Mouse (Mus musculus) myocyte (in vitro differentiated cells): ENCODE results near the gene Snapc3.

ENCODE experiments used
- CEBPB ChIP-seq: IDR thresholded peaks from 2 replicates; pipeline ENCODE4 v1.6.1; 2011; ENCODE audit warnings: mild to moderate bottlenecking, moderate library complexity; ENCODE audit not compliant: poor library complexity, insufficient read depth, severe bottlenecking
- E2F4 ChIP-seq: IDR thresholded peaks from one replicate; pipeline ENCODE4 v1.6.1; 2011; ENCODE audit warnings: mild to moderate bottlenecking, control low read depth, moderate library complexity; ENCODE audit not compliant: insufficient read depth
- MAX ChIP-seq: IDR thresholded peaks from one replicate; pipeline ENCODE4 v1.6.1; 2011; ENCODE audit warnings: low read depth, mild to moderate bottlenecking, control low read depth
- MYOD1 ChIP-seq, 3 experiments: IDR thresholded peaks; one replicate each; pipeline ENCODE4 v1.6.1; 2011; ENCODE audit warnings: control low read depth in 2 of 3, low read depth in 2 of 3, mild to moderate bottlenecking in 2 of 3, moderate library complexity in 1 of 3; ENCODE audit not compliant: insufficient read length in 2 of 3, control insufficient read depth in 1 of 3
- MYOG ChIP-seq, 3 experiments: IDR thresholded peaks; one replicate each; pipeline ENCODE4 v1.6.1; 2011; ENCODE audit warnings: control low read depth in 2 of 3, low read depth in 2 of 3, mild to moderate bottlenecking in 2 of 3; ENCODE audit not compliant: insufficient read length in 2 of 3, control insufficient read depth in 1 of 3, insufficient read depth in 1 of 3
- POLR2A ChIP-seq: IDR thresholded peaks from one replicate; pipeline ENCODE4 v1.6.1; 2011; ENCODE audit warnings: low read depth, mild to moderate bottlenecking, control low read depth, moderate library complexity; ENCODE audit not compliant: insufficient read length
- POLR2AphosphoS2 ChIP-seq: IDR thresholded peaks from one replicate; pipeline ENCODE4 v1.6.1; 2011; ENCODE audit warnings: low read depth, control low read depth; ENCODE audit not compliant: insufficient read length
- REST ChIP-seq: IDR thresholded peaks from one replicate; pipeline ENCODE4 v1.6.1; 2011; ENCODE audit warnings: mild to moderate bottlenecking, control low read depth, moderate library complexity; ENCODE audit not compliant: insufficient read depth, insufficient read length
- SRF ChIP-seq: IDR thresholded peaks from one replicate; pipeline ENCODE4 v1.6.1; 2011; ENCODE audit warnings: low read depth; ENCODE audit not compliant: control insufficient read depth, insufficient read length
- TCF12 ChIP-seq: IDR thresholded peaks from one replicate; pipeline ENCODE4 v1.6.1; 2011; ENCODE audit warnings: mild to moderate bottlenecking, control low read depth; ENCODE audit not compliant: poor library complexity, insufficient read depth, severe bottlenecking
- TCF3 ChIP-seq: IDR thresholded peaks from one replicate; pipeline ENCODE4 v1.6.1; 2011; ENCODE audit warnings: low read depth, control low read depth; ENCODE audit not compliant: insufficient read length
- USF1 ChIP-seq: IDR thresholded peaks from one replicate; pipeline ENCODE4 v1.6.1; 2011; ENCODE audit warnings: low read depth, mild to moderate bottlenecking, control low read depth, moderate library complexity

DNA sequence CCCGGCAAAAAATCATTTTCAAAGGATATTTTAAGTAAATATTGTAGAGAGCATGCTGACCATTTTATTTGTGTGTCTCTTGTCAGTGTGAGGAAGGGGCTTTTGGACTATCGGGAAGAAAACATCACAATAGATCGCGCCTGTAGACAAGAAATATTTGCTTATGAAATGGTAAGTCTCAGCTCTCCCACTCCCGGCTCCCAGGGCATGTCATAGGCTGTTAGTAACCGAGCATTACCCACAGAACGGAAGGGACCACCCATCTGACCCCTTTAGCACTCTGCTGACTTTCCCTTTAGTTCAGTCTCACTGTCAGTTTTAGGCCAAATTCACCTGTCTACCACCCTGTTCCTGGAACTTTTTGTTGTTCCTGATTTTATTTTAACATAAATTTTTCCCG is 10.2 kb downstream of the Snapc3 start:
- no peak for TF ChIP-seq E2F4
- TF ChIP-seq POLR2A = no peak
- TF ChIP-seq TCF12 = no peak
- no peak for TF ChIP-seq POLR2AphosphoS2
- TF ChIP-seq REST = no peak
- no peak for TF ChIP-seq MYOD1 (IDR thresholded peaks at IDR 0.05; ENCODE audit: control insufficient read depth in 1 of 3, insufficient read length in 2 of 3, low read depth in 2 of 3)
- no peak for TF ChIP-seq MAX
- no peak for TF ChIP-seq CEBPB
- TF ChIP-seq MYOG (IDR thresholded peaks at IDR 0.05; ENCODE audit: control insufficient read depth in 1 of 3, insufficient read depth in 1 of 3, insufficient read length in 2 of 3, low read depth in 2 of 3) = no peak
- no peak for TF ChIP-seq USF1
- TF ChIP-seq SRF = no peak
- no peak for TF ChIP-seq TCF3
